Mouse (Mus musculus): Measurements from ENCODE around the gene Stk4. TPM values are rescaled to one million over a fixed set of nuclear protein-coding genes. Genes with fewer than 3 reads are reported as not detected.

Stk4 gene
- polyA plus RNA-seq, 1 experiment from 2014 or later = 16.3 TPM

- under 1% methylated on average over 24 of the region's 29 CpGs for WGBS
- no peak for ATAC-seq
- peak within 1 kb of the TSS; percentile 57 for H3K4me2 ChIP-seq (ENCODE audit: low read length)
- H3K9ac ChIP-seq (ENCODE audit: low read depth, low read length) = peak within 1 kb of the TSS; percentile 57; the same call in 1 of the 2 replicates
- H3K4me1 ChIP-seq (ENCODE audit: control insufficient read depth, insufficient read depth, low read depth, low read length) = peaks cover 18% of the 10 kb centered on the region
- no peak within 1 kb of the TSS for H3K27ac ChIP-seq (ENCODE audit: low read depth, low read length)
- H3K36me3 ChIP-seq (ENCODE audit: control insufficient read depth, insufficient read depth, low read length) = no peaks in the 10 kb centered on the region
- H3K4me3 ChIP-seq (ENCODE audit: low read length) = peak within 1 kb of the TSS; percentile 36
- H3K9me3 ChIP-seq (ENCODE audit: control insufficient read depth, low read length) = no peaks in the 10 kb centered on the region; the same call in 1 of the 2 replicates
- peaks cover 51% of the 10 kb centered on the region for H3K27me3 ChIP-seq (replicated peaks; ENCODE audit: control insufficient read depth, insufficient read depth, low read length)
Observed at GRCm38 (mm10) chr2:164170902-164171301, 100.8 kb downstream of the Stk4 start, which contains the start of gene Kcns1. Kcns1 (minus strand) TSS chr2:164171113.

- H3K36me3 ChIP-seq (ENCODE audit: control insufficient read depth, insufficient read depth, low read length) = no peaks in the 10 kb centered on the region
- H3K4me3 ChIP-seq (ENCODE audit: low read length) = no peak overlapping the region
- no peak overlapping the region for H3K4me2 ChIP-seq (ENCODE audit: low read length)
- ATAC-seq = no peak
- H3K27ac ChIP-seq (ENCODE audit: low read depth, low read length) = no peak overlapping the region
- H3K4me1 ChIP-seq (ENCODE audit: control insufficient read depth, insufficient read depth, low read depth, low read length) = peaks cover 13% of the 10 kb centered on the region
- H3K27me3 ChIP-seq (replicated peaks; ENCODE audit: control insufficient read depth, insufficient read depth, low read length) = peaks cover 30% of the 10 kb centered on the region
- no peaks in the 10 kb centered on the region for H3K9me3 ChIP-seq (ENCODE audit: control insufficient read depth, low read length)
- 70% methylated on average over 3 of the region's 3 CpGs for WGBS
- no peak overlapping the region for H3K9ac ChIP-seq (ENCODE audit: low read depth, low read length)
Observed at GRCm38 (mm10) chr2:164173394-164173793, 103.3 kb downstream of the Stk4 start.

GRCm38 (mm10) chr2:164174649-164175395 lies 104.7 kb downstream of the Stk4 start:
- no peak for ATAC-seq
- no peaks in the 10 kb centered on the region for H3K36me3 ChIP-seq (ENCODE audit: control insufficient read depth, insufficient read depth, low read length)
- peaks cover 10% of the 10 kb centered on the region for H3K4me1 ChIP-seq (ENCODE audit: control insufficient read depth, insufficient read depth, low read depth, low read length)
- H3K4me3 ChIP-seq (ENCODE audit: low read length) = no peak overlapping the region
- H3K4me2 ChIP-seq (ENCODE audit: low read length) = no peak overlapping the region
- H3K27me3 ChIP-seq (replicated peaks; ENCODE audit: control insufficient read depth, insufficient read depth, low read length) = peaks cover 15% of the 10 kb centered on the region
- H3K27ac ChIP-seq (ENCODE audit: low read depth, low read length) = no peak overlapping the region
- WGBS = 65% methylated on average over 8 of the region's 8 CpGs
- H3K9ac ChIP-seq (ENCODE audit: low read depth, low read length) = no peak overlapping the region
- no peaks in the 10 kb centered on the region for H3K9me3 ChIP-seq (ENCODE audit: control insufficient read depth, low read length)

GRCm38 (mm10) chr2:164175850-164176249 lies 105.7 kb downstream of the Stk4 start:
- peaks cover 4% of the 10 kb centered on the region for H3K4me1 ChIP-seq (ENCODE audit: control insufficient read depth, insufficient read depth, low read depth, low read length)
- H3K4me3 ChIP-seq (ENCODE audit: low read length) = no peak overlapping the region
- H3K4me2 ChIP-seq (ENCODE audit: low read length) = no peak overlapping the region
- H3K9me3 ChIP-seq (ENCODE audit: control insufficient read depth, low read length) = no peaks in the 10 kb centered on the region
- no peaks in the 10 kb centered on the region for H3K36me3 ChIP-seq (ENCODE audit: control insufficient read depth, insufficient read depth, low read length)
- WGBS = 74% methylated on average over 3 of the region's 3 CpGs
- no peak overlapping the region for H3K27ac ChIP-seq (ENCODE audit: low read depth, low read length)
- no peak for ATAC-seq
- H3K9ac ChIP-seq (ENCODE audit: low read depth, low read length) = no peak overlapping the region
- H3K27me3 ChIP-seq (replicated peaks; ENCODE audit: control insufficient read depth, insufficient read depth, low read length) = peaks cover 6% of the 10 kb centered on the region

GRCm38 (mm10) chr2:164177831-164178230 lies 107.7 kb downstream of the Stk4 start:
- WGBS = 85% methylated on average over 5 of the region's 5 CpGs
- Histone ChIP-seq H3K4me3 (ENCODE audit: low read length) (no peak overlapping the region), H3K27ac (ENCODE audit: low read depth, low read length) (no peak overlapping the region), H3K4me2 (ENCODE audit: low read length) (no peak overlapping the region), H3K9ac (ENCODE audit: low read depth, low read length) (no peak overlapping the region), H3K36me3 (ENCODE audit: control insufficient read depth, insufficient read depth, low read length) (no peaks in the 10 kb centered on the region), H3K27me3 (replicated peaks; ENCODE audit: control insufficient read depth, insufficient read depth, low read length) (no peaks in the 10 kb centered on the region), H3K4me1 (ENCODE audit: control insufficient read depth, insufficient read depth, low read depth, low read length) (no peaks in the 10 kb centered on the region), H3K9me3 (ENCODE audit: control insufficient read depth, low read length) (no peaks in the 10 kb centered on the region)
- no peak for ATAC-seq

GRCm38 (mm10) chr2:164180124-164180523 lies 110.0 kb downstream of the Stk4 start:
- H3K9ac ChIP-seq (ENCODE audit: low read depth, low read length) = no peak overlapping the region
- H3K4me2 ChIP-seq (ENCODE audit: low read length) = no peak overlapping the region
- no peaks in the 10 kb centered on the region for H3K27me3 ChIP-seq (replicated peaks; ENCODE audit: control insufficient read depth, insufficient read depth, low read length)
- no peaks in the 10 kb centered on the region for H3K36me3 ChIP-seq (ENCODE audit: control insufficient read depth, insufficient read depth, low read length)
- H3K9me3 ChIP-seq (ENCODE audit: control insufficient read depth, low read length) = no peaks in the 10 kb centered on the region
- no peak overlapping the region for H3K4me3 ChIP-seq (ENCODE audit: low read length)
- no peak overlapping the region for H3K27ac ChIP-seq (ENCODE audit: low read depth, low read length)
- no peaks in the 10 kb centered on the region for H3K4me1 ChIP-seq (ENCODE audit: control insufficient read depth, insufficient read depth, low read depth, low read length)
- no peak for ATAC-seq
- WGBS = 58% methylated on average over 2 of the region's 3 CpGs

GRCm38 (mm10) chr2:164180770-164181169 lies 110.6 kb downstream of the Stk4 start:
- Histone ChIP-seq H3K9me3 (ENCODE audit: control insufficient read depth, low read length) (no peaks in the 10 kb centered on the region), H3K36me3 (ENCODE audit: control insufficient read depth, insufficient read depth, low read length) (no peaks in the 10 kb centered on the region), H3K4me3 (ENCODE audit: low read length) (no peak overlapping the region), H3K4me2 (ENCODE audit: low read length) (no peak overlapping the region), H3K27ac (ENCODE audit: low read depth, low read length) (no peak overlapping the region), H3K27me3 (replicated peaks; ENCODE audit: control insufficient read depth, insufficient read depth, low read length) (no peaks in the 10 kb centered on the region), H3K4me1 (ENCODE audit: control insufficient read depth, insufficient read depth, low read depth, low read length) (no peaks in the 10 kb centered on the region), H3K9ac (ENCODE audit: low read depth, low read length) (no peak overlapping the region)
- ATAC-seq = no peak
- WGBS = 89% methylated on average over 4 of the region's 4 CpGs

GRCm38 (mm10) chr2:164182692-164183255 lies 112.7 kb downstream of the Stk4 start, which contains the start of gene Wfdc5:
Wfdc5 (minus strand) TSS chr2:164182742.
- no peaks in the 10 kb centered on the region for H3K36me3 ChIP-seq (ENCODE audit: control insufficient read depth, insufficient read depth, low read length)
- no peaks in the 10 kb centered on the region for H3K9me3 ChIP-seq (ENCODE audit: control insufficient read depth, low read length)
- ATAC-seq = no peak
- no peak within 1 kb of the TSS for H3K27ac ChIP-seq (ENCODE audit: low read depth, low read length)
- no peaks in the 10 kb centered on the region for H3K4me1 ChIP-seq (ENCODE audit: control insufficient read depth, insufficient read depth, low read depth, low read length)
- WGBS = 88% methylated on average over 7 of the region's 7 CpGs
- H3K27me3 ChIP-seq (replicated peaks; ENCODE audit: control insufficient read depth, insufficient read depth, low read length) = no peaks in the 10 kb centered on the region
- no peak within 1 kb of the TSS for H3K9ac ChIP-seq (ENCODE audit: low read depth, low read length)
- H3K4me2 ChIP-seq (ENCODE audit: low read length) = no peak within 1 kb of the TSS
- no peak within 1 kb of the TSS for H3K4me3 ChIP-seq (ENCODE audit: low read length)

GRCm38 (mm10) chr2:164183340-164183739 lies 113.2 kb downstream of the Stk4 start:
- H3K27ac ChIP-seq (ENCODE audit: low read depth, low read length) = no peak overlapping the region
- H3K27me3 ChIP-seq (replicated peaks; ENCODE audit: control insufficient read depth, insufficient read depth, low read length) = no peaks in the 10 kb centered on the region
- no peaks in the 10 kb centered on the region for H3K36me3 ChIP-seq (ENCODE audit: control insufficient read depth, insufficient read depth, low read length)
- no peaks in the 10 kb centered on the region for H3K9me3 ChIP-seq (ENCODE audit: control insufficient read depth, low read length)
- no peak overlapping the region for H3K4me3 ChIP-seq (ENCODE audit: low read length)
- no peak overlapping the region for H3K9ac ChIP-seq (ENCODE audit: low read depth, low read length)
- ATAC-seq = no peak
- no peaks in the 10 kb centered on the region for H3K4me1 ChIP-seq (ENCODE audit: control insufficient read depth, insufficient read depth, low read depth, low read length)
- no peak overlapping the region for H3K4me2 ChIP-seq (ENCODE audit: low read length)
- 78% methylated on average over 9 of the region's 9 CpGs for WGBS

Data from hindbrain, embryonic 16.5 days (tissue).